Mouse (Mus musculus): Measurements from ENCODE around the gene Shq1.

DNA sequence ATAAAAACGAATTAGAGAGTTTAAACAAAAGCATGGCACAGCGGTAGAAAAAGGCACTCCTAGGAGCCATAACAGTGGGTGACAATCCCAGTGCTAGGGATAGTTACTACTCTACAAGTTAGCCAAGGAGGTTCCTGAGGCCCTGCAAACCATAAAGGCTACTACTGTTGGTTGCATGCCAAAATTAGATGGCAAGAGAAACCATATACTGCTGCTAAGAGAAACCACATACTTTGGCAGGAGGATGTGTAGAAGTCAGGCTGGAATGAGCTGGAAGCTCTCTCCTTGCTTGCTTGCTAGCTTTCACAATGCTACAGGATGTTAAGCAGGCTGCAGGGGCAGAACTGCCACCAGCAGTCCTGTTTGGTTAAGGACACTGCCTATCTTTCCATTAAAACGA is 50.5 kb downstream of the Shq1 start:
- no peak for TF ChIP-seq CTCF (IDR thresholded peaks at IDR 0.05; ENCODE audit: control insufficient read depth, insufficient read depth, insufficient replicate concordance, low read depth, low read length)
- no peak for TF ChIP-seq POLR2A (IDR thresholded peaks at IDR 0.05; ENCODE audit: control insufficient read depth, low read depth, low read length)

Data from testis, adult 2 months (tissue).